Mouse (Mus musculus) right cerebral cortex, postnatal 36 days (tissue): ENCODE measurements around the gene Myh11.

Experiments used
- DNase-seq, 2 experiments: peaks; one replicate each; pipeline ENCODE4 v3.0.0; 2022; ENCODE audit warnings: low spot score in 2 of 2, mixed read lengths in 1 of 2

Gene Myh11

DNA sequence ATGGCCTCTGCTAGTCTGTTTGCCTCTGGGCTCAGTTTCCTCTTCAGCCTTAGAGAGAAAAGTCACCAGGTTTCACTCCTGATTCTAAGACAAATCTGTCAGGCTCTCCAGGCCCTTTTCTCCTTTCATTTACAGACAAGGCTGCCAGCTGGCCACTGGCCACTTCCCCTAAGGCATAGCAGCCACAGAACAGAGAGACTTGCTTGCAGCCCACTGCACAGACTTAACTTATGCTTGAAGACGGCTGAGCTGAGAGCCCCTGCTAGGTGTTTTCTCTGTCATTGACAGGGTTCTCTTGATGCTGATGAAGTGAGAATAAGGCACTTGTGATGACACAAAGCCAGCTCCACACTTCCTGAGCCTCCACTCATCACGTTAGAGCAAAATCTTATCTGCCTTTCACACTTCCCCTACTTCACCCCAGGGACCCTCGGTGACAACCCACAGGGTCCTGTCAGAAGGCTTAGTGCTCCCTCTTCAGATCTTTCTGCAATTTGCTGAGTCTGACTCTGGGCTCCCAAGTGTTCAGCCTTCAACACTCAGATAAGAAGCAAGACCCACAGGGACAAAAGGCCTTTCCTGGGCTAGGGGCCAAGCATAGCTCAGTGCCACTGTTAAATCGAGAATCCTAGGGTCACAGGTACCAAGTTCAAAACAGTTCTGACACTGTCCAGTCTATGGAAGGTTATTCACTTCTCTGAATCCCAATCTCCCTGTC lies 25.8 kb downstream of the Myh11 start:
- DNase-seq = no peak

DNA sequence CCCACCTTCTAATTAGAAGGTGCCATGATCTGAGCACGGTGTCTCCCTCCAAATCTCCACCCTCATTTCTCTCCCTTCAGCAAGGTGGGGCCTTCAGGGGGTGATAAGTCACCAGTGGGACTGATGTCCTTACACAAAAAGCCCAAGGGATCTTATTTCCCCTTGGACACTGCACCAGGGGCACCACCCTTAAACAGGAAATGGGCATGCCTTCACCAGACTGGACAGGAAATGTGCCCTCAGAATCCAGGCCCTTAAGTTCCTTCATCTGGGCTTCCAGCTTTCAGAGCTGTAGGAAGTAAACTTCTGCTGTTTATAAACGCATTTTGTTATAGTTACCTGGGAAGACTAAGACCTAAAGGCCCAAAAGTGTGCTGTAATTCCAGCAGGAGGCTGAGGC lies 26.7 kb downstream of the Myh11 start:
- DNase-seq = no peak

DNA sequence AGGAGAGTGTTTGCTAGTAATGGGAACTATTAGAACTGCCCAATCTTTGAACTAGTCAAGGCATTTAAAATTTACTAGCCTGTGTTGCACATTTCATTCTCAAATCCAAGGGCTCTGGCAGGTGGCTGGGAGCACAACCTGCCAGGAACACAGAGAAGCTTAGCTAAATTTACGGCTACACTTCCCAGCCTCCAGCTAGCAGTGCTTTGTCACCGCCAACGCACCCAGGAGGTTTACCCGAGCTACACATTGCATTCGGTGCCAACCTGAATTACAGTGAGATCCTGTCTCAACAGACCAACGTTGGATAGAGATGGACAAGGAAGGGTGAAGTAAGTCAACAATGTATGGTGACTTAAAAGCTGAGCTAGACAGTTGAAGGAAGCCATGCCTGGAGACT lies 27.9 kb downstream of the Myh11 start:
- DNase-seq = no peak

DNA sequence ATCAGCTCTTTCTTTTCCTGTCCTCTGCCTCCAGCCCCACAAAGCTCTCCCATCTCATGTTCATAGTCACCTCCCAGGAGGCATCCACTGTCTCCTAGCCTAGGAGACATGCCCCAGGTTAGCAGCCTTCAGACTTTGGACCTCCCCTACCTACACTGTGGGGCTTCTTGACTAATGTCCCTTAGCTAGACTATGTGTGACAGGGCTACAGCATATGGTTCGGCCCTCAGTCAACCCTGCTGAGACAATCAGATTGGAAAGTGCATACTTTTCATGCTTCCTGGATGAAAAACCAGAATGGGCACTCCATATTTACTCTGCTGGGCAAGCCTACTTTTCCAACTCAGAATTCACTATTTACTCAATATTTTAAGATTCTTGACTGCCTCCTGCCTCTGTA lies 28.8 kb downstream of the Myh11 start:
- no peak for DNase-seq

DNA sequence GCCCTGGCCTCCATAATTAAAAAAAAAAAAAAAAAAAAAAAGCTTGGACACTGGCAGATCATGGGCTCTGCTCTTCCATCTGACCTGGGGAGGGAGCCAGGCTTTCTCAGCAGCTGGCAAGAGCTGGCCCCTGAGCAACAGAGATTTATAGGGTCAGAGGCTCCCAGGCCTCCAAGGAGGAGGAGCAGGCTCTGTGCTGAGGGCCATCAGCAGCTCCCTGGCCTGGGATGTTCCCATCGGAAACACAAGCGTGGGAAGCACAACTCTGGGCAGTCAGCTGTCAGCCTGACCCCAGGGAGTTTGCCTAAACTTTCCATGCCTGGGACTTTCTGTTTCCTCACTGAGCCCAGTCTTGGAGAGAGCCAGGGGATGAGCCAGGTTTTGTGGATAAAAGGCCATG lies 32.3 kb downstream of the Myh11 start:
- DNase-seq = no peak

DNA sequence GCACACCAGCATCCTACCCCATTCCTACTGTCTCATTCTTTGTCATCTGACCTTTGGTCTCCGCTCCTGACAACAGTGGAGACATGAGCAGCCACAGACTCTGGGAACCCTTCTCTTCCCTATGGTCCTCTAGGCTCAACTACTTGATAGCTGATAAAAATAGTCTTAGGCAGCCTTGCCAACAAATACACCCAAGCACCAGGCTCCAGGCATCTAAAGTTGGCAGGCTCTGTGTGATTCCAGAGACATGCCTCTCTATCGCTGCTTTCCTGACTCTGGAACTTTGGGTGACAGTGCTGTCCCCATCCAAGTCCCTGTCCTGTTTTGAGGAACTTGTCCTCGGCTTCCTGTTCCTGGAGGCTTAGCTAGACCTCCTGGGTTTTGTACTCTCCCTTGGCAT lies 37.6 kb downstream of the Myh11 start:
- DNase-seq = no peak

DNA sequence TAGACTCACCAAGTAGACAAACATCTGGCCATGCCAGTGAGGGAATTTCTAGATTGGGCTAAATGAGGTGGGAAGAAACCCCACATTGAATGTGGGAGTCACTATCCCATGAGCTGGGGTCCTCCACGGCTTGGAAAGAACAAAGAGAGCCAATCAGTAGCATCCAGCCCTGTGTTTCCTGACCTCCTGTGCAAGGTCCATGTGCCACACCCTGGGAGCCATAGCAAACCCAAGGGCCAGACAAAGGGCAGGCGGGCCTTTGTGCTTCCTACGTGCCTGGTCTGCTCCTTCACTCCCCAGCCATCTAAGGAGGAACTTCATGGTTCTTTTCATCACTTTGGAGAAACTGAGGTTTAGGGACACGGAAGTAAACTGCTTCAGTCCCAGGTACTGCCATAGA lies 38.3 kb downstream of the Myh11 start:
- no peak for DNase-seq

DNA sequence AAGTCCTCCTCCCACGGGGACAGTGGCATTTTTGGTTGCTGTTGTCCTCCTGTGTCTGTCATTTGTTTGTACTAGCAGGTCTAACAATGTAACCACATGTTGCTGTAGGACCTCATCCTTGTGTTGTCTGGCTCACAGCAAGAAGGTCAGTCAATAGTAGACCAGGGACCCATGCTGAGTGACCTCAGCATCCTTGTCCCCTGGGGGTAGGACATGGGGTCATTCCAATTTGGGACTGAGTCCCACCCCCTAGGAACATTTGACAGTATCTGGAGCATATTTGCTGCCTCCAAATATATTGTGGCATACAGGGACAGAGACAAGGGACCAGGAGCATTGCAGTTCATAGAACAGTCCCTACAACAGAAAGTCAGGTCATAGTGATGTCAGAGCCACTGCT lies 41.3 kb downstream of the Myh11 start:
- no peak for DNase-seq

DNA sequence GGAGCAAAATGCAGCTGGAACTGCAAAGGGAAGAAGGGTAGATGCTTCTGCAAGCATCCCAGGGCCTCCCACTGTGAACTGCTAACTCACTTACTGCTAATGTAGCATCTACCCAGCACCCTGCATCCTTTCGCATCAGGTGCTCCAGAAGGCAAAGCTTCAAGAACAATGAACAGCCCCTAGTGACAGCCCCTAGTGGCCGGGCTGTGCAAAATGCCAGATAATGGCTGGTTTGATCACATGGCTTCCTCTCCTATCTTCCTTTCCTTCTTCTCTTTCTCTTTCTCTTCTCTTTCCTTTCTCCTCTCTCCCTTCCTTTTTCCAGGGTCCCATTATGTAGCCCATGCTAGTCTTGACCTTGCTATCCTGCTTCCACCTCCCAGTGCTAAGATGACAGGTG lies 48.6 kb downstream of the Myh11 start:
- no peak for DNase-seq

DNA sequence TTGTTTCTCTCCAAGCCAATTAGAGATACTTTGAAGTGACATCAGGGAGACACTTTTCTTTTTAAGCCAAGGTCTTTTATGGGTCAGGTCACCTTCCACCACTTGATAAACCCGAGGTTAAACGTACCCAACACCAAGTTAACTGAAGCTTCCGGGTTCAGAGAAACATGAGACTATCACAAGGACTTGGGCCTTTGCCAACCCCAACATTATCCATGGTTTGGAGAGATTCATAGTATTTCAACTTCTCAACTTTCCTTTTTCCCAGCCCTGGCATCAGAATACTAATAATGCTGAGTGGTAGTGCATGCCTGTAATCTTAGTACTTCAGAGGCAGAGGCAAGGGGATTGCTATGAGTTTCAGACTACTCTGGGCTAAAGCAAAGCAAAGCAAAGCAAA lies 49.1 kb downstream of the Myh11 start:
- no peak for DNase-seq

DNA sequence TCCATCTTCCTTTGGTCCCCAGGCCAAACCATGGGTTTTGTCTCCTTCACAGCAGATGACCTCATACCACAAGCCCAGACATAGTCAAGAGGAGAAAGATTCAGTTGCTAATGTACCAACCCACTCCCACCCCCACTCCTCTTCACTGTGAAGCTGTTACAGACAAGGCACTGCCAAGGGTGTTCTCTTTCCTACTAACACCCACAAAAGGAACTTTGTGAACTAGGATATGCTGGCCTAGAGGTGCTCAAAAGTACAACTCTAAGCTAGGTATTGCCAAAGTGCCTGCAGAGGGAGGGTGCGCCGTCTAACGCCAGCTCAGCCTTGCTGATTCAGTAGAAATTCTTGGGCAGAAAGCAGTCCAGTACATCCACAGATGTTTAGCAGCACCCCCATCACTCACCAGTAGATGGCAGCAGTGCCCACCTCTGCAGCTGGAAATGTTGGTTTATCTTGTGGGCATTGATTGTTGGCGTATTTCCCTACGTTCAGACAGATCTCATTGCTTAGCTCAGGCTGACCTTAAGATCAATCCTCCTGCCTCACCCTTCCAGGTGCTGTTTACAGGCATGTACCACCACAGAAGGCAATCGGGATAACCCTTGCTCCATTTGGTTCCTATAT lies 54.0 kb downstream of the Myh11 start:
- DNase-seq = peak; percentile 35 to 47

DNA sequence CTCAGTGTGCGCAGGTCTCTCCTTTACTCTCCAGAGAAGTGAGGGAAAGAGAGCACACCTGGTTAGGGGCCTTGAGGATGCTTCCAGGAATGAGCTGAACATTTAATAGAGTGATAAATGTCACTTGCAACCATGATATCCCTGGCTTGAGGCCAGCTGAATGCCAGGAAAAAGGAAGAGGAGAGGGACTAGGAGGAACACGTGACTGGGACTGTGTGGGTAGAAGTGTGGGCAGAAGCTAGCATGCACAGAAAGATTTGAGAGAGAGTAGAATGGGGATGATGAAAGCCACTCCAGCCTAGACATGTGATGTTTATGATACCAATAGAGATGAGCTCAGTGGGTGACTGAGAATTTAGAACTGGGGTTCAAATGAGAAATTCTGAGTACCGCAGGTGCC lies 76.0 kb downstream of the Myh11 start:
- peak in 1 of 2 experiments; percentile 40 for DNase-seq

DNA sequence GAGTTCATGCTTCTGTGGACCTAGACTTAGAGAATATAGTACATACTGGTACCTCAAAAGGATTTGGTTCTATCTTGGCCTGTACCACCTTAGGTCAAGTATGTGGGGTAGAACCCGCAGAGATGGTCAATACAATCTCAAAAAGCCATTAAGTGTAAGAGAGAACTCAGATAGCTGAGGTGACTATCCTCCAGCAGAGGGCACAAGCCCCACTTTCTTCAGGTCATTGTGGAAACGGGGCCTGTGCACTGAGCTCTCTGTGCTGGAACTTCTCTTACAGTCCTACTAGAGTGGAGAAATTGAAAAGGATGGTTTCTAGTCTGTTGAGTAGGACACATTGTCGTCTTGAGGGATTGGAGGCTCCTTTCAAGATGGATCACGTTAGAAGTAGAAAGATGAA lies 92.4 kb downstream of the Myh11 start:
- no peak for DNase-seq

DNA sequence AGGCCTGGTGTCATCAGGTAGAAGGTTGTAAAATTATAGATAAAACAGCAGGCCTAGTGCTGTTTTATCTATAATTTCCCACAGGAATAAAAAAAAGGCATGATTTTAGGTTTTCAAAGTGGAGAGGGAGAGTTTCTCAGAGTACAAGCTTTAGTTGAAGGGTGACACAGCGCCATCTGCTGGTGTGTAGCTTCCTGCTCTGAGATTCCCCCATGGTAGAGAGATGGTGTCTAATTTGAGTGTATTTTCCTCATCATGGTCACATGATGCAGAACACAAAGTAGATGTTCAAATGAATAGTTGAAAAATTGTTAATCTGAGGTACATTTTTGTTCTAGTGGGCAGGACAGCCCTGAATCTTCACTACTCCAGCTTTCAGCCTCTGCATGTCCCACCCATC lies 95.7 kb downstream of the Myh11 start:
- DNase-seq = peak; percentile 24 to 37

DNA sequence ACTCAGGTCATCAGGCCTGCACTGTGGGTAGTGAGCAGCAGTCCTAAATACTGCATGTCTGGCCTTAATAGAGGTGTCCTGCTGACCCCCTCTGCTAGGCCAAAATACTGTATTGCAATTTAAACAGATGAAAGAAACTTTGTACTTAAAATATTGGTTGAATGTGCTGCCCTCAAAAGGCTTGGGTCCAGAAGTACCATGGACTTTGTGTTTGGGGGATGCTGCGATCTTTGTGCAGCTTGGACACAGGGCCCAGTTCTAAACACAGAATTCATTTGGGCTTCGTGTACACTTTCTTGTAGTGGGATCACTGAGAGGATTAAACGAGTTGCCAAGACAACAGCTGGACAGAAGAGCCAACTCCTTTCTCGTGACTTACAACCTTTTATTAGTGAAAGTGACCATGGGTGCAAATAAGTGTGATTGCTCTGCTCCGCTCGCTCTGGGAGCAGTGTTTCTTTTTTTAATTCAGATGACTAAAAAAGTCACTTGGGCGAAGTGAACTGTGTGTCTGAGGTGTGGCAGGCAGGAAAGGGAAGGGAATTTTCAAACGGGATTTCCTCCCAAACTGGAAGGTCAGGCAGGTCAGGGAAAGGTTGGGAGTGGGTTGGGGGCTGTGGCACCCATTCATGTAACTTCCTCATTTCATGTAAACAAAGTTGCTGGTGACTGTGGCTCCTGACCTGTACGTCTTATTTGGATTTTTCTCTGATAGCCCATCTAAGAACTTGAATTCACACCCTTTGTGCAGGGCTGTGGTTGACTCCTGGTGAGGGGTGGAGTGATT lies 96.8 kb downstream of the Myh11 start:
- no peak for DNase-seq

DNA sequence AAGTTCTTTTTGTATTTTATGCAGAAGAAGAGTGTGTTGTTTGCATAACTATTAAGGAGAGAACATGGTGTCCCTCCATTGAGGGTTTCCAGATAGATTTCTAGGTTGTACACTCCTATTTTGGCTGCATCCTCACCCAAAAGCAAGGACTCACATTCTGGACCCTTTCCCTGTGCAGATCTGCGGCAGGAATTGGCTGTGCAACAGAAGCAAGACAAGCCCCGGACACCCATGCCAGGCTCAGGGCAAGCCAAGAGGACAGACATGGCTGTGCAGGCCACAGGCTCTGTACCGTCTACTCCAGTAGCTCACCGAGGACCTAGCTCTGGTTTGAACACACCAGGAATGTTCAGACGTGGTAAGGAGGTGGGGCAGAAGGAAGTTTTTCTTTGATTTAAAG lies 105.7 kb downstream of the Myh11 start:
- DNase-seq = no peak

DNA sequence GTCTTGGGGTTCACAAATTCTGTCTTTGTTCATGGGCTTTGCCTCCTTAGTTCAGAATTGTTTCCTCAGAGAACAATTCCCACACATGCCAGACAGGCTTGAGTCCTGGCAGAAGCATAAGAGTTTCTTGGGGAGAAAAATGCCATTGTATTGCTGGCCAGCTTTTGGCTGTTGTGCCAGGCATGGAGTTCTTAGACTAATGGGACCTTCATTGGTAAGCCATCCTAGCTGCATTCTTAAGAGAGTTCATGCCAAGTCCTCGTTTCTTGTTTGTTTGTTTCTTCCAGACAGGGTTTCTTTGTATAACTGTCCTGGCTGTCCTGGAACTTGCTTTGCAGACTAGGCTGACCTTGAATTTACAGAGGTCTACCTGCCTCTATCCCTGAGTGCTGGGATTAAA lies 107.3 kb downstream of the Myh11 start:
- no peak for DNase-seq

DNA sequence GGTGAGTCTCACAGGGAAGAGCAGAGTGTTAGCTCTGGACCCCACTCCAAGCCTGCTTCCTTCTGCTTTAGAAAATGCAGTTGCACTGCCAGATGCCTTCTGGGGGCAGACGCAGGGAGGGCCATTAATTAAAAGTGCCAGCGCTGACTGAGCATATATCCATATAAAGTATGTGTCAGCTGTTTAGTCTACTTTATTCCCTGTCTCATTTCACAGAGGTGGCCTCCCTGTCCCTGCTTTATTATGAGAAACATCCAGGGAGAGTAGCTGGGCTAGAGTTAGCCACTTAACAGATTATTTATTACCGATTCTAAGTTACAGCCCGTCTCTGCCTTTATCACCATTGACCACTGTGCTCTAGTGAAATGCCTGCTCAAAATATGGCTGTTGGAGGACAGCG lies 108.8 kb downstream of the Myh11 start:
- no peak for DNase-seq

DNA sequence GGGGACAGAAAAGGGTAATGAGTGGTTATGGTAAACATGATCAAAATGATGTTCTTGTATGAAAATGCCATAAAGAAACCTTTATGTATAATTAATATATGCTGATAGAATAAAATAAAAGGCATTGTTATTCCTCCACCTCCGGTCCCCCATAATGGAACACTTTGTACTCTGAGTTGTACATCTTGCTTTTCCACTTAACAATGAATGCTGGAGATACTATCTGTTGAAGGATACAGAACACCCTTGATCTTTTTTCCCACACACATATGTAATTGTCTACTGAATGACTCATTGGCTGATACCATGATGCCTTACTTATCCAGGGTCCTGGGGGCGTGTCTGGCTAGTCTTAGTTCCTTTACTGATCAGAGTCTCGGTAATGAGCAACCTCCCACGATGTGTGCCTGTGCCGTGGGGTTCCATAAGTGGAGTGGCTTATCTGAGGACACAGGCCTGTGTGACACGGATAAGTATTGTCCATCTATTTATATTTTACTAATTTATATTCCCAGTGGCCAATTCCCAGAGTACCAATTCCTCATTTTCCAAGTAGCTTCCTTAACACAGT lies 110.9 kb downstream of the Myh11 start:
- no peak for DNase-seq

DNA sequence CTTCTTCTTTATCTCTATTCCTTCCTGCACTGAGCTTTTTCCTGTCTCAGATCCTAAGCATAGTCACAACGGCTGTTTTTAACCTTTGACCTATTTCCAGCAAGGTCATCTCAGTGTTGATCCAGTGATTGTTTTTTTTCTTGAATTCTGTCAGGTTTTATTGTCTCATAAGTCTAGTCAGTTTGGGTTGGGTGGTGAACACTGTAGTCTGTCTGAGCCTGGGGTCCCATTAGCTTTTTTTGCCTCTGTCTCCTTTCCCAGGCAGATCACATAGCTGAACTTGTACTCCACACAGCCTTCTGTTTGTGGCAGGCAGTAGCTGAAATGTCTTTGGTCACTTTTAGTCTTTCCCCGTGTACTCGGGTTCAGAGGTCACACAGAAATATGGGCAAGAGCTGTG lies 113.1 kb downstream of the Myh11 start:
- no peak for DNase-seq

DNA sequence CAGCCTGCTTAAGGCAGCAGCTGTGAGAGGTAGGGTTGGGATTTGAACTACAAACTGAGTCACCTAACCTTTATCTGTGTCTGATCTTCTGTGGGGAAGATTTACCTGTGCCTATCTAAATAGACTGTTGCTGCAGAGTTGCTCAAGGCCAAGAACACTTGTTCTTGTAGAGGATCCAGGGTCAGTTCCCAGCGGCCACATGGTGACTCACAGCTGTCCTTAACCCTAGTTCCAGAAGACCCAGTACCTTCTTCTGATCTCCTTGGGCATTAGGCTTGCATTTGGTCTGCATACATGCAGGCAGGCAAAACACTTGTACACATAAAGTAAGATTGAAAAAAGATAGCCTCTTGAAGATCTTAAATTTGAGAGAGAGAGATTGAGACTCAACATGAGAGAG lies 121.5 kb downstream of the Myh11 start:
- DNase-seq = no peak

DNA sequence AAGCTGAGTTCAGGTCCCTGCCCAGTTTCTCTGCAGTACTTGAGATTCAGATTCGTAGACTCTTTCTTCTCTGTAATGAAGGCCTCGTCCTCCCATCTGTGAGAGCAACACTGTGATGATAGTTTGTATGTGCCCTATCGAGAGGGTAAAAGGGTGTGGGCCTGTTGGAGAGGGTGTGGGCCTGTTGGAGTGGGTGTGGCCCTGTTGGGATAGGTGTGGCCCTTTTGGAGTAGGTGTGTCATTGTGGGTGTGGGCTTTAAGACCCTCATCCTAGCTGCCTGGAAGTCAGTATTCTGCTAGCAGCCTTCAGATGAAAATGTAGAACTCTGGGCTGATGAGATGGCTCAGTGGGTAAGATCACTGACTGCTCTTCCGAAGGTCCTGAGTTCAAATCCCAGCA lies 124.7 kb downstream of the Myh11 start:
- no peak for DNase-seq

DNA sequence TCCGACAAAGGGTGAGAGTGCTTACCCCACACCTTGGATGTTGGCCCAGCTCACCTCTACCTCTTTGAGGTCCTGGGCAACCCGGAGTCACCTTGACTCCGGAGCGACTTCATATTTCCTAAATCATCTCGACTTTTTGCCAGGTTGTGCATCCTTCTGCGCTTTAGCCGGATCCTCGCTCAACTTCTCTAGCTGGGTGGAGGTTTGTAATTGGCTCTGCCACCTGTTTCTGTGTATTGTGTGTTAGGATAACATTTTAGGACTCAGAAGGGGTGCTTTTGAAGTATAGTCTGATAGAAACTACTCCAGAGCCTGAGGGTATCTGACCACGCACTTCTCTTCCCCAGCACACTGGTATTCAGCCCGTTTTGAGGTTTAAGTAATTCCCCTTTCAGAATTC lies 127.4 kb downstream of the Myh11 start:
- no peak for DNase-seq
